7 mouse cellular contexts compared by ENCODE assay signal in genomic region chr10:53398540-53398902, GRCm38 (mm10). TPM values are rescaled to one million over a fixed set of nuclear protein-coding genes. Genes with fewer than 3 reads are reported as not detected.
DNase-seq lines count a peak whose midpoint lies in the region; ATAC-seq and TF ChIP-seq lines count a peak whose summit lies in the region.

No protein-coding gene starts in this region.

- WGBS in hindbrain, postnatal 0 days, result 5% methylated on average over 9 of the region's 9 CpGs
- 6% methylated on average over 9 of the region's 9 CpGs for WGBS in lung, embryonic 15.5 days

- ATAC-seq in hindbrain, postnatal 0 days, result peak; percentile 69
- ATAC-seq in lung, embryonic 15.5 days (ENCODE audit: borderline replicate concordance, extremely low read depth, low FRiP score, low TSS enrichment), result peak; percentile 86; the same call in 1 of the 2 replicates
- ATAC-seq in neutrophil, adult 5-6 weeks (ENCODE audit: extremely low read depth, insufficient number of reproducible peaks, low FRiP score, poor library complexity, severe bottlenecking), result peak; percentile 46; the same call in 1 of the 2 replicates

- peak overlapping the region; percentile 24 for H3K27ac ChIP-seq in bone marrow macrophage, adult 2 months (ENCODE audit: insufficient read depth, low read depth, low read length)
- no peak overlapping the region for H3K27ac ChIP-seq in hindbrain, postnatal 0 days
- H3K27ac ChIP-seq in lung, embryonic 15.5 days, result peak overlapping the region; percentile 84

- no peaks in the 10 kb centered on the region for H3K36me3 ChIP-seq in hindbrain, postnatal 0 days (ENCODE audit: insufficient read depth, low read length)
- no peaks in the 10 kb centered on the region for H3K36me3 ChIP-seq in lung, embryonic 15.5 days

- H3K4me3 ChIP-seq in bone marrow macrophage, adult 2 months (ENCODE audit: insufficient read depth, low read length), result peak overlapping the region; percentile 43
- peak overlapping the region; percentile 11; the same call in 1 of the 2 replicates for H3K4me3 ChIP-seq in hindbrain, postnatal 0 days (ENCODE audit: low read length)
- H3K4me3 ChIP-seq in lung, embryonic 15.5 days, result peak overlapping the region; percentile 16

- TF ChIP-seq POLR2A in bone marrow macrophage, adult 2 months (IDR thresholded peaks at IDR 0.05; ENCODE audit: borderline replicate concordance, low read depth, low read length), result no peak

- no peaks in the 10 kb centered on the region for H3K9me3 ChIP-seq in hindbrain, postnatal 0 days (ENCODE audit: low read length)
- no peaks in the 10 kb centered on the region for H3K9me3 ChIP-seq in lung, embryonic 15.5 days

- no peaks in the 10 kb centered on the region for H3K27me3 ChIP-seq in hindbrain, postnatal 0 days (ENCODE audit: insufficient read depth, low read length)
- no peaks in the 10 kb centered on the region for H3K27me3 ChIP-seq in lung, embryonic 15.5 days

- H3K9ac ChIP-seq in hindbrain, postnatal 0 days (replicated peaks; ENCODE audit: low read length), result no peak overlapping the region
- peak overlapping the region; percentile 31; the same call in 1 of the 2 replicates for H3K9ac ChIP-seq in lung, embryonic 15.5 days

- no peak for TF ChIP-seq CTCF in bone marrow macrophage, adult 2 months (IDR thresholded peaks at IDR 0.05; ENCODE audit: low read depth, low read length)
- no peak for TF ChIP-seq CTCF in hindbrain, postnatal 0 days (IDR thresholded peaks at IDR 0.05; ENCODE audit: low read depth)

- DNase-seq in cerebellum, postnatal 14 days, result peak; percentile 42 to 61
- DNase-seq in gastrocnemius, postnatal 25 days, result peak; percentile 63
- DNase-seq in hindbrain, postnatal 0 days (ENCODE audit: low spot score), result peak; percentile 33
- DNase-seq in T-cell, adult 2 months (ENCODE audit: low spot score), result no peak

- H3K4me1 ChIP-seq in bone marrow macrophage, adult 2 months (ENCODE audit: control insufficient read depth, insufficient read depth, low read length), result 0 out of 2 replicates have a peak, but pooled peaks cover 2% of the 10 kb centered on the region
- no peaks in the 10 kb centered on the region for H3K4me1 ChIP-seq in hindbrain, postnatal 0 days (ENCODE audit: insufficient read depth, low read length)
- peaks cover 14% of the 10 kb centered on the region for H3K4me1 ChIP-seq in lung, embryonic 15.5 days

- peak overlapping the region; percentile 45 for H3K4me2 ChIP-seq in hindbrain, postnatal 0 days (ENCODE audit: low read depth, low read length)
- H3K4me2 ChIP-seq in lung, embryonic 15.5 days, result peak overlapping the region; percentile 52

RNA-seq across cellular contexts. Expression of gene Cep85l, which starts 18.8 kb away (rescaled TPM):
- 4.1 and 9.5 TPM in 2 replicates for polyA plus RNA-seq in bone marrow macrophage, adult 2 months (2012; ENCODE audit: insufficient read depth, insufficient read length, missing spikeins)
- total RNA-seq in gastrocnemius, postnatal 25 days (2021), result 10 to 100 TPM; 30.7 to 85.6 TPM
- 15.4 and 16.2 TPM in 2 replicates for total RNA-seq in hindbrain, postnatal 0 days (2014; rRNA removed)
- polyA plus RNA-seq in hindbrain, postnatal 0 days (2015; fragmentation: Nextera tagmentation; extraction: Ambion mirVana), result 7.2 and 8.2 TPM in 2 replicates
- polyA plus RNA-seq in lung, embryonic 15.5 days (2015; fragmentation: Nextera tagmentation; extraction: Ambion mirVana), result 6.5 and 8.8 TPM in 2 replicates
- 17.3 and 18.3 TPM in 2 replicates for total RNA-seq in neutrophil, adult 5-6 weeks (2017)
